Mouse (Mus musculus) gastrocnemius, adult 2 months (tissue): ENCODE measurements around the gene Ccdc51. TPM values are rescaled to one million over a fixed set of nuclear protein-coding genes. Genes with fewer than 3 reads are reported as not detected.
A peak's percentile ranks its signal among the peaks of the same experiment; 100 is the strongest.

Experiments used
- DNase-seq: peaks from one replicate; pipeline ENCODE4 v3.0.0; 2022
- H3K27ac ChIP-seq: fragments of 200-600 bp; 2 replicates; pipeline ENCODE4 v1.8.1; 2022; ENCODE audit warnings: mild to moderate bottlenecking
- H3K4me3 ChIP-seq: fragments of 200-600 bp; 2 replicates; pipeline ENCODE4 v1.8.1; 2022; ENCODE audit warnings: mild to moderate bottlenecking, moderate library complexity
- CTCF ChIP-seq: fragments of 200-600 bp; IDR thresholded peaks from 2 replicates; pipeline ENCODE4 v1.8.1; 2022; ENCODE audit warnings: antibody characterized with exemption, mild to moderate bottlenecking, moderate library complexity
- intact Hi-C: fragments of 180-260 bp; cut with DNase I; formaldehyde crosslinking; loops from one replicate; pipeline ENCODE4 v1.15.1; 2025
- total RNA-seq, 2 experiments: library from RNA; stranded (reverse); gene quantifications; 2 replicates each; pipeline ENCODE4 v1.2.3; 2021

Ccdc51 gene
- total RNA-seq, 2 experiments from 2014 or later, result 6.5 to 7.9 TPM

DNA sequence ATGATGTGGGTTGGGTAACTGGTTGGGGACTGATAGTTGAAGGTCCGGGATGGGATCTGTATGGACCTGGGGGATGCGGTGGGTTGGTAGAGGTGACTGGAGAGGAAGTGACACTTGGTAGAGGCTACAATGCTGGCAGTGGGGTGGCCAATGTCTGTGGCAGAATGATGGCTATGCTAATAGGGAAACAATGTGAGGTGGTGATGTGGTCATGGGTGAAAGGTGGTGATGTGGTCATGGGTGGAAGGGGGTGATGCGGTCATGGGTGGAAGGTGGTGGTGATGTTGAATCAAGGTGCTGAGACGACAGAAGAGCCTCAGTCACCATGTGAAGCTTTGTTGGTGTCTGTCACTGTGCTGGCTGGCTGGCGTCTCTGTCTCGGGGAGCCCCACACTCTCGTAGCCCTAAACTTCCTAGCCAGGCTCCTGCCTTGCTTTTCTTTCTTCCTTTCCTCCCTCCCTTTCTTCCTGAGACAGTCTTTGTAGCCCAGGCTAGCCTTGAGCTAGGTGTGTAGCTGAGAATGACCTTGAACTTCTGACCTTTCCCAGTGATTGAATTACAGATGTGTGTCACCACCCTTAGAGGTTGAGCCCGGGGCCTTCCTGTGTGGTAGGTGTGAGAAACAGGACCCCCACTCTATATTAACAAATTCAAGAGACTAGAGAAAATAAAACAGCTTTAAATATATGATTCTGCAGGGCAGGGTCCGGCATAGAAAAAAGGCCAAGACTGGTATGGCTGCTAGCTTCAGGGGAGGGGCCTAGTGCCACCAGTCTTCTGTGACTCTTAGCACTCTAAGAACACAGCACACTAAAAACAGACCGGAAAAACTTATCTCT is 30.4 kb upstream of the Ccdc51 start:
- no peak for DNase-seq
- Histone ChIP-seq H3K4me3 (no peak overlapping the region), H3K27ac (no peak overlapping the region)
- no peak for TF ChIP-seq CTCF
- intact Hi-C loops, result no loop called here

DNA sequence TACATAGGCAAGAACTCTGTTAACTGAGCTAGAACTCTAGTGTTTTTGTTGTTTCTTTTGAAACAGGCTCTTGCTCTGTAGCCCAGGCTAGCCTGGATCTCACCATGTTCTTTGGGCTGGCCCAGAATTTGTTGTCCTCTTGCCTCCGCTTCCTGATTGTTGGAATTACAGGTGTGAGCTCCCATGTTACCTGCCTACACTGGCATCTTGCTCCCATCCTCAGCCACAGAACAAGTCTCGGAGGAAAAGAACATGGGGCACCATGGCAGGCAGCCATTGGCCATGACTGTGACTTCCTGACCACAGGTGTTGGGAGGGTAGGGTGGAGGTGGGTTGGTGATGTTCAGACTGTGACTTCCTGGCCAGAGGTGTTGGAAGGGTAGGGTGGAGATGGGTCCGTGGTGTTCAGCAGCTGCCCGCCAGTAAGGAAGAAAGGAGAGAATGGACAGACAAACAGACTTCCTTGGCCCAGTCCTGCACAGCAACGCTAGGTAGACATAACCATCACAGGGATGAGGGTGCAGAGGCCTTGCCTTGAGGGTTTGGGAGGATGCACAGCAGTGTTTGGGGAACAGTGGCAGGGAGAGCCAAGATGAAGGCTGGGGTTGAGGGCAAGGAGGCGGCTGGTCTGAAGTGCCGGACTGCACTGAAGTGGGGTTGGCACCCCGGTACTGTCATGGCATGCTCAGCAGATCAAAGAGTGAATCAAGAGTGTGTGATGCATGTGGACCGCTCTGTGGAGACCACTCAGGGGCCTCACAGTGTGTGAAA is 29.6 kb upstream of the Ccdc51 start:
- Histone ChIP-seq H3K4me3 (no peak overlapping the region), H3K27ac (no peak overlapping the region)
- intact Hi-C loops, result no loop called here
- DNase-seq, result no peak
- no peak for TF ChIP-seq CTCF

DNA sequence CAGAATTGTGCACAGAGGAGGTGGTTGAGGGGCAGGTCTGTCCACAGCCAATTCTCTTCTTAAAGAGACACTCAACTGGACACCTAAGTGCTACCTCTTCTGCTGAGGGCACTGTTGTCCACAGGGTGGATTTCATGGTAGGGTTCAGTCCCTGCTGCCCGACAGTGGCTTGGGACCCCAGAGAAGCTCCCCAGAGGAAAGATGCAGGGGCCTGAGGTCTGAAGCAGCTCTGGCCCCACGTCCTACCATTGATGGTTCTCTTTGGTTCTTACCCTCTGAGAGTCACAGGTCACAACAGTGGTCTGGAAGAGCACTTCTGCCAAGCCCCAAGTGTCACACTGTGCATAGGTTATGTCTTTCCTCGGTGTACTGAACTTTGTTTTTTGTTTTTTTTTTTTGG is 28.9 kb upstream of the Ccdc51 start:
- Histone ChIP-seq H3K27ac (no peak overlapping the region), H3K4me3 (no peak overlapping the region)
- no peak for TF ChIP-seq CTCF
- no peak for DNase-seq
- intact Hi-C loops, result no loop called here

DNA sequence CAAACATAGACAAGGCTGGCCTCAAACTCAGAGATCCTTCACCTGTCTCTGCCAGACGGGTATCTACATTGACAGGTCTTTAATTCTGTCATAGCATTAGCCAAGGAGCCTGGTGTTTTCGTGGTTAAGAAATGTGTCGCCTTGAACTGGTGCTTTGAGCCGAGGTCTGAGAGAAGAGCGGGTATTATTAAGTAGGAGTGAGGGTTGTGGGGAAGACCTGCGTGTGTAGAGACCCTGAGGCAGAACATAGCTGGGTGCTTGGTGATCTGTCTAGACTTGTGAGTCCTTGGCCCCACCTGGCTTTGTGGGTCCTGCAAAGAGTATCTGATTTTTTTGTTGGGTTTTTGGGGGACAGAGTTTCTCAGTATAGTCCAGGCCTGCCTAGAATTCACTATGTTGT is 28.4 kb upstream of the Ccdc51 start:
- intact Hi-C loops, result no loop called here
- no peak for DNase-seq
- TF ChIP-seq CTCF, result no peak
- no peak overlapping the region for H3K4me3 ChIP-seq
- peak overlapping the region; percentile 82; the same call in 1 of the 2 replicates for H3K27ac ChIP-seq

DNA sequence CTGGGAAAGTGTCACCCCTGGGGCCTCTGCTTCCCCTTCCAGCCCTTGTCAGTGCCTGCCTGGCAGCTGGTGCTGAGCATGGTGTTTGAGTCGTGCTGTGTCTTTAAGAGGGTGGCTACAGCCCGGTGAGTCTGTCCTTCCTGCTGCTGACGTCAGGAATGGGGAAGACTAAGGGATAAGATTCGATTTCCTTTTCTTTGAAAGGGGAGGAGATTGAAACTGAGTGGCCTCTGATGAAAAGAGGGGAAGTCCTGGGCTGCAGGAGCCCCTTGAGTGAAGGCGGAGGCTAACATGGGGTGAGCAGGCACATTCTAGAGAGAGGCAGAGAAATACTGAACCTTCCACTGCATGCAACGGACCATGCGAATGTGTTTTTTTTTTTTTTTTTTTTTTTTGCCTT is 27.6 kb upstream of the Ccdc51 start:
- peak; percentile 68 for DNase-seq
- no peak for TF ChIP-seq CTCF
- intact Hi-C loops, result loop anchor here (5.0 kb wide), 1 partner anchor 117 kb away; the partner anchor contains the start of gene Uqcrc1
- H3K27ac ChIP-seq, result peak overlapping the region; percentile 82
- peak overlapping the region; percentile 62 for H3K4me3 ChIP-seq

DNA sequence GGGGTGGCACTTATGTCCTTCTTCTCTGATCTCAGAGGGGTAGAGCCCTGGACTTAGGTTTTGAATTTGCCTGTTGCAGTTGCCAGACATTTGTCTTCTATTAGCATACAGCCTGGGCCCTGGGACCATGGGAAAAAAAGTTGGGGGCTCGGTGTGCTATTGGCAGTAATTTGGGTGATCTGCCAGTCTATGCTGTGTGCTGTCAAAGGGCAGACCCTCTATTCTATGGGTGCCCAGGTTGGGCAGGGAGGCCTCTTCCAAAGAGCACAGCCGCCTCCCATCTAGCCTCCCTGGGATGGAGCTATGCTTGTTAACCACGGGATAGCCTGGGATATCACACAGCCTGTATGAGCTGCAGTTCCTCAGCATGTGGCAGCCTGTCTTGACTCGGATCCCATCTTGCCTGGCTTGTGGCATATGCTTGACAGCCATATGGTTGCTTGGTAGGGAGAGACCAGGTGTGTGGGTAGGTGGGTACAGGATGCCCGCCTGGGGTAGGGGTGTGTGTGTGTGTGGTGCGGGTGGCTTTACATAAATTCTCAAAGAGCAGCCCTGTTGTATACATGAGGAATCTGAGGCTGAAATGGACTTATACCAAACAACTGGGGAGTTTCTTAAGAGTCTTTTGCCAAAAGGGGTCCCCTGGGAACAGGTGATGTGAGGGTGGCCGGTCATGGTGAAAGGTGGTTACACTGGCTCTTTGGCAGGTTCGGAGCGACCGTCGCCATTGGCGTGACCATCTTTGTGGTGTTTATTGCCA is 26.8 kb upstream of the Ccdc51 start:
- Histone ChIP-seq H3K27ac (peak overlapping the region; percentile 82), H3K4me3 (peak overlapping the region; percentile 62)
- no peak for TF ChIP-seq CTCF
- intact Hi-C loops, result loop anchor here (2.0 to 5.0 kb wide), 2 partner anchors 17 to 118 kb away; partner anchors contain the start of genes Shisa5 and Uqcrc1
- DNase-seq, result no peak

DNA sequence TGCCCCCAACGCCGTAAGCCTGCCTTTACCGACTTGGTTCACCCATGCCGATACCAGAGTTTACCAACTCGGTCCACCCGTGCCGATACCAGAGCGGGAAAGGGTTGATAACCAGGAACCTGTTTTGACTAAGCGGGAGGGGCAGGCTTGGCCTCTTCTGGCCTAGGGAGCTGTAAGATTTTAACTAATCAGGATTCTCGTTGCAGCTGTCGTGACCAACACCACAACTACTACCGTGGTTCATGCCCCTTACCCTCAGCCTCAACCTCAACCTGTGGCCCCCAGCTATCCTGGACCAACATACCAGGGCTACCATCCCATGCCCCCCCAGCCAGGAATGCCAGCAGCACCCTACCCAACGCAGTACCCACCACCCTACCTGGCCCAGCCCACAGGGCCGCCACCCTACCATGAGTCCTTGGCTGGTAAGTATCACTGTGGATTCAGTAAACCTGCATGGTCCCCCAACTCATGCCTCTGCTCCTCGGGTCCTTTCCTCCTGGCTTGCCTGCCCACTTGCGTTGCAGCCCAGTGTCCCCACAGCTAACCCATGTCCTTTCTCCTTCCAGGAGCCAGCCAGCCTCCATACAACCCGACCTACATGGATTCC is 26.1 kb upstream of the Ccdc51 start:
- no peak for TF ChIP-seq CTCF
- H3K4me3 ChIP-seq, result peak overlapping the region; percentile 3; the same call in 1 of the 2 replicates
- intact Hi-C loops, result loop anchor here (2.0 to 5.0 kb wide), 2 partner anchors 17 to 119 kb away; partner anchors contain the start of genes Shisa5 and Uqcrc1
- peak overlapping the region; percentile 31; the same call in 1 of the 2 replicates for H3K27ac ChIP-seq
- DNase-seq, result no peak

DNA sequence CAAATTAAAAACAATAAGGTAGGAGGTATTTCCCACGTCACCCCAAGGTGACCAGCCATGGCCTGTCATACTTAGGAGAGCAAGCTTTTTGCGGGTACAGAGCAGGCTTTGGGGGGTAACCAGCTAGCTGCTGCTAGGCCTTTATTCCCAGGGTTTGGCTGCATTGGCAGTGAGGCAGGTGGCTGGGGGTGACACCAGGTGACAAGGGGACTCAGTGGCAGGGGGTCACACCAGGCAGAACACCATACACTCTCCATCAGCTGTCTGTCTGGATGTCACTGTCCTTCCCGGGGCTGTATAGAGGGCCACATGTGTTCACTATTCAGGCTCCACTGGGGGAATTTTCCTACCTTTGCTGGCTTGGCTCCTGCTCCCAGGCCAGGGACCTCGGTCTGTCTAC is 25.4 kb upstream of the Ccdc51 start:
- no peak for TF ChIP-seq CTCF
- DNase-seq, result no peak
- intact Hi-C loops, result loop anchor here (2.0 to 5.0 kb wide), 2 partner anchors 18 to 120 kb away; partner anchors contain the start of genes Shisa5 and Uqcrc1
- H3K27ac ChIP-seq, result peak overlapping the region; percentile 93; the same call in 1 of the 2 replicates
- H3K4me3 ChIP-seq, result peak overlapping the region; percentile 76

DNA sequence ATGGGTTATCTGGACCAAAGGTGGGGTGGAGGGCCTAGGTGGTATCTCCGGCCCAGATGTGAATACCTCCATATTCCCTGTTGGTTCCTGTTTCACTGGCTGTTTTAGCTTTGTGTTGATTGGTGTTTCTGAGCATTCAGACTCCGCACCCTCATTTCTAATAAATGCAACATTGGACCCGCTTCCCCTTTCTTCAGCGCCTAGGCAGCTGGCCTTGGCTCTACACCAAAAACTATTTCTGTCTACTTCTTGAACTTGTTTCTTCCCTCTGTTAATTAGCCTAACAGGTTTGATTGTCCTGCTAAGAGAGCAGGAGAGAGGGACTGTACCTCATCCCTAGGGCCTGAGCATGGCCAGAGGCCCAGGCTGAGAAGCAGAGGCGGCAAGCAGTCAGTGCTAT is 24.8 kb upstream of the Ccdc51 start:
- TF ChIP-seq CTCF, result no peak
- H3K27ac ChIP-seq, result peak overlapping the region; percentile 93

DNA sequence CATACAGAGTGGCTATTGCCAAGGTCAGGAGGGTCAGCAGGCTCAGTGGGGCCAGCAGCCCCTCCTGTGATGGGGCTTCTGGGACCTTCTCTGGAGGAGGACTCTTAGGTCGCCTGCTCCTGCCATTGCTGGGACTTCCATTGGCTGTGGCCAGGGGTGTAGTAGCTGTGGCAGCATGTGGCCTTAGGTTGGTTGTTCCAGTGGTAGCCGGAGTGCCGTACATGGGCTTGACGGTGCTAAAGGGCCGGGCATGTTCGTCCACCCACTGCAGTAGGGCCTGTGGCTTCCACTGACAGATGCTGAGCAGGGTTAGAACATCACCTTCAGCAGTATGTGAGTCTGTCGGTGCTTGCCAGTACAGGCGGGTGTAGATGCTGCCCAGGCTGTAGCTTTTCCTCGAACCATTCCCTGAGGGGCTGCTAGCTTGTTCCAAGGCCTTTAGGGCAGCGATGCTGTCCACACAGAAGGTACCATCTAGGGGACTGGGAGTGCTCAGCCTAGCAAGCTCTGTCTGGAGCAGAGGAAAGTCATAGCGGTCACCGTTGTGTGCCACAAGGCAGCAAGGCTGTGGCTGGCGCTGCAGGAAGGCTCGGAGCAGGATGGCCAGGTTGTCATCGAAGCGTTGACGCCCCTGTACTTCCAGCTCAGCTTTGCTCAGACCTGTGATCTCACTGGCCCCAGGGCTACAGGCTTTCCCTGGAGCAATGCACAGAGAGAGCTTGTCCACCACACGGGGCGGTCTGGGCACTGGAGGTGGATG is 24.1 kb upstream of the Ccdc51 start:
- intact Hi-C loops, result loop anchor here (5.0 kb wide), 1 partner anchor 121 kb away; the partner anchor contains the start of gene Uqcrc1
- DNase-seq, result no peak
- H3K27ac ChIP-seq, result peak overlapping the region; percentile 93
- H3K4me3 ChIP-seq, result peak overlapping the region; percentile 76
- no peak for TF ChIP-seq CTCF

More for the DNA sequence above, 24.8 kb upstream of the Ccdc51 start:
- no peak for DNase-seq
- H3K4me3 ChIP-seq, result peak overlapping the region; percentile 76
- intact Hi-C loops, result loop anchor here (2.0 to 5.0 kb wide), 2 partner anchors 19 to 120 kb away; partner anchors contain the start of genes Shisa5 and Uqcrc1
